8 mouse cellular contexts compared by ENCODE assay signal in the genomic region with DNA sequence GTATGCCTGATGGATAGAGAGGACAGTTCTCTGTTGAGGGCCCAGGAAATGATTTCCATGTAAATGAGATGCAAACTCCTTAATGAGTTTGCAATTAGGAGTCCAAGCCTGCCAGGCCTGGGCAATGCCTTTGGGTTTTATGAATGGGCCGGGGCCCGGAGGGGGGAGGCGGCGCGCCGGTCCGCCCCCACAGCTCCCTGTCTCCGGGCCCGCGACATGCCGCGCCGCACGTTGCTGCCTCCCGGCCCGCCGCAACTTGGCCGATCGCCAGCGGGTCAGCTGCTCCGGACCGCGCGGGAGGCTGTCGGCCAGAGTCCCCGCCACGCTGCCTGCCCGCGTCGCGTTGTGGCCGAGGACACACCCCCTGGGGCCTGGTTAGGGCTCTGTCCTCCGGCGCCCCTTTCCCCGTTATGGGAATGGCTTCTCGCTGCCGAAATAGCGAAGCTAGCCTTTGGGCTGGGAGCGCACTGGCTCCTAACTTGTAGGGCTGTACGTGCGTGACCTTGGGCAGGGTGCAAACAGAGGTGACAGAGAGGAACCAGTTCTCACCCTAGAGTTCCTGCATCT. TPM values are rescaled to one million over a fixed set of nuclear protein-coding genes. Genes with fewer than 3 reads are reported as not detected.
A peak's percentile ranks its signal among the peaks of the same experiment; 100 is the strongest.
DNase-seq lines count a peak whose midpoint lies in the region; ATAC-seq and TF ChIP-seq lines count a peak whose summit lies in the region.

A gene (minus strand): TSS at position 110 of the 567 bp plus-strand sequence.

- peak within 1 kb of the TSS; percentile 38 for H3K9ac ChIP-seq in intestine, postnatal 0 days (ENCODE audit: low read depth, low read length)
- peak within 1 kb of the TSS; percentile 55; the same call in 1 of the 2 replicates for H3K9ac ChIP-seq in midbrain, postnatal 0 days (replicated peaks; ENCODE audit: low read length, poor library complexity, severe bottlenecking)

- H3K36me3 ChIP-seq in intestine, postnatal 0 days (ENCODE audit: control insufficient read depth, insufficient read depth) = no peaks in the 10 kb centered on the region
- no peaks in the 10 kb centered on the region for H3K36me3 ChIP-seq in limb, embryonic 10.5 days
- H3K36me3 ChIP-seq in midbrain, postnatal 0 days (ENCODE audit: insufficient read depth, low read length) = no peaks in the 10 kb centered on the region

- H3K9me3 ChIP-seq in intestine, postnatal 0 days (ENCODE audit: control insufficient read depth) = no peaks in the 10 kb centered on the region
- H3K9me3 ChIP-seq in limb, embryonic 10.5 days (replicated peaks) = no peaks in the 10 kb centered on the region
- H3K9me3 ChIP-seq in midbrain, postnatal 0 days (ENCODE audit: low read length) = no peaks in the 10 kb centered on the region

- H3K4me3 ChIP-seq in gastrocnemius, adult 2 months = peak within 1 kb of the TSS; percentile 61
- peak within 1 kb of the TSS; percentile 33 for H3K4me3 ChIP-seq in intestine, postnatal 0 days (ENCODE audit: low read depth, low read length)
- peak within 1 kb of the TSS; percentile 54 for H3K4me3 ChIP-seq in limb, embryonic 10.5 days
- H3K4me3 ChIP-seq in midbrain, postnatal 0 days (ENCODE audit: low read depth, low read length) = peak within 1 kb of the TSS; percentile 32

- no peak for ATAC-seq in intestine, postnatal 0 days
- peak; percentile 27 for ATAC-seq in midbrain, postnatal 0 days (ENCODE audit: low FRiP score)
- ATAC-seq in CD4-positive, CD25-positive, alpha-beta regulatory T cell, adult 4 months = no peak

- WGBS in intestine, postnatal 0 days = 2% methylated on average over 41 of the region's 41 CpGs
- 1% methylated on average over 41 of the region's 41 CpGs for WGBS in limb, embryonic 10.5 days
- WGBS in midbrain, postnatal 0 days = 2% methylated on average over 41 of the region's 41 CpGs

- peak; percentile 43 to 60 for DNase-seq in heart, adult 18-20 months
- no peak for DNase-seq in heart, adult 8-10 months (ENCODE audit: low spot score)
- peak; percentile 75 for DNase-seq in cerebellum, postnatal 14 days
- DNase-seq in gastrocnemius, adult 2 months = peak; percentile 84
- peak; percentile 73 for DNase-seq in limb, embryonic 10.5 days (ENCODE audit: low spot score)
- peak; percentile 85 for DNase-seq in midbrain, postnatal 0 days (ENCODE audit: low spot score)

- intact Hi-C loops in gastrocnemius, adult 2 months (cut with DNase I) = loop anchor here (1.0 to 2.0 kb wide), 2 partner anchors 83 to 304 kb away; no protein-coding TSS in a partner anchor

- no peaks in the 10 kb centered on the region for H3K27me3 ChIP-seq in intestine, postnatal 0 days (replicated peaks; ENCODE audit: control insufficient read depth, insufficient read depth, low read length)
- peaks cover 30% of the 10 kb centered on the region for H3K27me3 ChIP-seq in limb, embryonic 10.5 days (ENCODE audit: low read depth, poor library complexity, severe bottlenecking)
- 0 out of 2 replicates have a peak, but pooled peaks cover 8% of the 10 kb centered on the region for H3K27me3 ChIP-seq in midbrain, postnatal 0 days (ENCODE audit: insufficient read depth, low read length)

- peak within 1 kb of the TSS; percentile 89 for H3K27ac ChIP-seq in gastrocnemius, adult 2 months
- no peak within 1 kb of the TSS for H3K27ac ChIP-seq in intestine, postnatal 0 days (ENCODE audit: low read depth, low read length)
- H3K27ac ChIP-seq in limb, embryonic 10.5 days = peak within 1 kb of the TSS; percentile 94
- H3K27ac ChIP-seq in midbrain, postnatal 0 days (ENCODE audit: low read depth, low read length) = 0 out of 2 replicates have a peak within 1 kb of the TSS, but pooled peaks have one; percentile 65

- H3K4me2 ChIP-seq in intestine, postnatal 0 days (replicated peaks; ENCODE audit: low read depth) = peak within 1 kb of the TSS; percentile 70
- H3K4me2 ChIP-seq in midbrain, postnatal 0 days (ENCODE audit: low read depth, low read length, poor library complexity, severe bottlenecking) = peak within 1 kb of the TSS; percentile 81

- peaks cover 5% of the 10 kb centered on the region; the same call in 1 of the 2 replicates for H3K4me1 ChIP-seq in intestine, postnatal 0 days (replicated peaks; ENCODE audit: control insufficient read depth, insufficient read depth, low read length)
- peaks cover 86% of the 10 kb centered on the region for H3K4me1 ChIP-seq in limb, embryonic 10.5 days
- H3K4me1 ChIP-seq in midbrain, postnatal 0 days (ENCODE audit: insufficient read depth, low read length) = peaks cover 20% of the 10 kb centered on the region

- no peak for TF ChIP-seq CTCF in gastrocnemius, adult 2 months (IDR thresholded peaks at IDR 0.05)
- TF ChIP-seq CTCF in intestine, postnatal 0 days (IDR thresholded peaks at IDR 0.05; ENCODE audit: low read depth) = no peak
- TF ChIP-seq CTCF in midbrain, postnatal 0 days (IDR thresholded peaks at IDR 0.05) = no peak

RNA-seq across cellular contexts. Expression of the gene that starts here (rescaled TPM):
- total RNA-seq in heart, adult 18-20 months (2021) = 1 to 10 TPM in 1 of 2 experiments, not detected in 1; 1.3 TPM
- total RNA-seq in heart, adult 8-10 months (2022) = 1 to 10 TPM in 1 of 4 experiments, under 1 TPM in 3; 0.56 to 1.2 (median 0.94) TPM
- total RNA-seq in gastrocnemius, adult 2 months (2021) = under 1 TPM in 1 of 2 experiments, not detected in 1; 0.50 TPM
- not detected in 2 replicates for polyA plus RNA-seq in intestine, postnatal 0 days (2015; fragmentation: Nextera tagmentation; extraction: Ambion mirVana)
- 0.33 TPM in 1 of 2 replicates, not detected in the other for polyA plus RNA-seq in limb, embryonic 10.5 days (2016; fragmentation: Nextera tagmentation; extraction: Ambion mirVana)
- total RNA-seq in midbrain, postnatal 0 days (2014; rRNA removed) = not detected in 2 replicates
- polyA plus RNA-seq in midbrain, postnatal 0 days (2015; fragmentation: Nextera tagmentation; extraction: Ambion mirVana) = 0.67 TPM in 1 of 2 replicates, not detected in the other
- polyA plus RNA-seq in CD4-positive, CD25-positive, alpha-beta regulatory T cell, adult 4 months (2017; shearing (Covaris generic)) = not detected

Comparison
In these comparisons a context has a peak if more than half of its experiments do, and no peak if none do; other contexts are left out.
1. Peak in DNase-seq, H3K4me3 ChIP-seq and H3K27ac ChIP-seq in gastrocnemius, adult 2 months; RNA of the gene not detected or under 1 TPM.
2. Peak in DNase-seq, H3K4me3 ChIP-seq and H3K27ac ChIP-seq in limb, embryonic 10.5 days; RNA of the gene not detected or under 1 TPM.
3. Peak in DNase-seq, ATAC-seq, H3K4me3 ChIP-seq, H3K27ac ChIP-seq, H3K9ac ChIP-seq and H3K4me2 ChIP-seq in midbrain, postnatal 0 days; RNA of the gene not detected or under 1 TPM.